Mouse (Mus musculus) left cerebral cortex, postnatal 14 days (tissue): Measurements from ENCODE around the gene Rab31. TPM values are rescaled to one million over a fixed set of nuclear protein-coding genes. Genes with fewer than 3 reads are reported as not detected.

ENCODE experiments used
- DNase-seq, 2 experiments: peaks; one replicate each; pipeline ENCODE4 v3.0.0; 2021 to 2022; ENCODE audit warnings: low spot score in 2 of 2, mixed read lengths in 1 of 2
- intact Hi-C: fragments of 180-260 bp; cut with DNase I; formaldehyde crosslinking; loops from one replicate; pipeline ENCODE4 v1.15.1; 2025
- total RNA-seq, 2 experiments: library from RNA; stranded (reverse); gene quantifications; 2 replicates each; pipeline ENCODE4 v1.2.3; 2021

The Rab31 gene
- total RNA-seq, 2 experiments from 2014 or later: 76.0 to 87.4 TPM

DNA sequence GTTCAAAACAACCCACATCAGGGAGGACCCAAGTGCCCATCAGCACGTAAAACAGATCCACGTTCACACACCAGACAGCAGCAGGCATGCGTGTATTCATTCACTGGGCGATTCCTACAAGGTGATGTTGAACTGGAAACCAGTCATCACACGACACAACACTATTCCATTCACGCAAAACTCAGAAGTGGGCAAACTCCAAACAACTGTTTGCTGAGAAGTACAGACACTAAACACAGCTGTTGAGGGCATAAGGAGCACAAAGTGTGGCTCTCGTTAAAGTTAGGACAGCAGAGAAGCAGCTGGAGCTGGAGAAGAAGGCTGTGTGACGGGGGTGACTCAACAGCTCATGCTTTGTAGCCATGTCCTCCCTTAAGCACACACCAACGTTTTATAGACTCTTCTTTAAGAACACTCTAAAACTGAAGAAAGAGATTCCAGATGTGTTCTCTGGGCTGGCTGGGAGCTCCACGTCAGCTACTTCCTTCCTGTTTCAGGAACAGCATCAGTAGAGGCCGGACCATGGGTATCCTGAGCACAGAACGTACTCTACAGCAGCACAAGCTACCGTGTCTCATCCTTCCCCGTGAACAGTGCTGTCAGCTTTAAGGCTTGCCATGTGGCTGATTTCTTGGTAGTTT, 92.6 kb downstream of the Rab31 start:
- DNase-seq: peak in 1 of 2 experiments; percentile 18
- intact Hi-C loops: loop anchor here (5.0 kb wide), 1 partner anchor 68 kb away; the partner anchor contains the start of gene Vapa

DNA sequence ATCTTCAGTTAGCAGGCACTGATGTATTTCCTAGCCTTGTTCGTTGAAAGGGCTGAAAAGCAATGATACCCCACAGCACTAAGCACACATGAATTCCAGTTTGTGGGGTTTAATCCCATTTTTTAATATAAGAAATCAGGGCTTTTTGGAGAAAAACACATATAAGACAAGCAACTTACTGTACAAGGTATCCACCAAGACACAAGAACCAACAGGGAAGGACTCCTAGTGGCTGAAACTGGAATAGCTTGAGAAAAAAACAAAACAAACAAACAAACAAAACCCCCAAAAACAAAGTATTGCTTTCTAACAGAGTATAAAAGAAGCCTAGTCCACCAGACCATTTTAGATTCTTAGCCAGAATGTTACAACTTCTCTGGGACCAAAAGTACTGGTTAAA, 94.8 kb downstream of the Rab31 start:
- DNase-seq: no peak
- intact Hi-C loops: no loop called here

DNA sequence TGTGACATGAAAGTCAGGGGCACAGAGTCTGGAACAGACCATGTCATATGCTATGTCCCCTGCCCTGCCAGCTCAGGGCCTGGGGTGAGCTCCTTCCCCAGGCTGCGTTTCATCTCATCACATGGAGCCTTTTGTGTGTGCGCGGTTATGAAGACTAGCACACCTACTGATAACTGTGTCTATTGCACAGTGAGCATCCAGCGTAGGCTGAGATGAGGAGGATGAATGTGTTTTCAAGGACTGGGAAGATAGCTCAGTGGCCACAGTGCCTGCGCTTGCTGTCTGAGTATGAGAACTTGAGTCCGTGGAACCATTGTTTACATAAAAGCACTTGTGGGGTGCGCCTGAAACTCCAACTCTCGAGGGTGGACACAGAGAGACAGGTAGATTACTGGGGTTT, 96.0 kb downstream of the Rab31 start:
- no peak for DNase-seq
- intact Hi-C loops: no loop called here

DNA sequence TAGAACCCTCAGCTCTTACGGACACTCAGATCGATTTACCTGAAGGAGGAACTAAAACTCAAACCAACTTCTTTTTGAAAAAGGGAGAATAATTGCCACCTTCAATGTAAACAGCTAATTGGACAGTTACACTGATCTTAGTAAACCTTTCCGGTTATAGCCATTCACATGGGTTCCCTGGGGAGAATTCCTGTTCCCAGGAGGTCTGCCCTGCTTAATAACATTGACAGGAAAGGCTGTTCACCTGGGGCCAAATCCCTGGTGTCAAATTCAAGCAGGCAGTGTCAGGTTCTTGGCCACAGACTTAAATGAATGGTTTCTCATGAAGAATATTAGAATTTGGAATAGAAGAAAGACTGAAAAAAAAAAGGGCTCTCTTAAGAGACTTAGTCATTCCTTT, 96.6 kb downstream of the Rab31 start:
- intact Hi-C loops: no loop called here
- DNase-seq: no peak

- intact Hi-C loops: no loop called here
These were observed 97.8 kb downstream of the Rab31 start for GRCm38 (mm10) chr17:65674710-65675171.

GRCm38 (mm10) chr17:65672926-65673325, 99.6 kb downstream of the Rab31 start:
- no peak for DNase-seq
- intact Hi-C loops: no loop called here

More at GRCm38 (mm10) chr17:65674710-65675171, 97.8 kb downstream of the Rab31 start:
- peak in 1 of 2 experiments; percentile 24 for DNase-seq

- DNase-seq: no peak
- intact Hi-C loops: no loop called here
These were observed 103.5 kb downstream of the Rab31 start for GRCm38 (mm10) chr17:65669061-65669460.

GRCm38 (mm10) chr17:65667792-65668191, 104.8 kb downstream of the Rab31 start:
- intact Hi-C loops: no loop called here
- DNase-seq: no peak

DNA sequence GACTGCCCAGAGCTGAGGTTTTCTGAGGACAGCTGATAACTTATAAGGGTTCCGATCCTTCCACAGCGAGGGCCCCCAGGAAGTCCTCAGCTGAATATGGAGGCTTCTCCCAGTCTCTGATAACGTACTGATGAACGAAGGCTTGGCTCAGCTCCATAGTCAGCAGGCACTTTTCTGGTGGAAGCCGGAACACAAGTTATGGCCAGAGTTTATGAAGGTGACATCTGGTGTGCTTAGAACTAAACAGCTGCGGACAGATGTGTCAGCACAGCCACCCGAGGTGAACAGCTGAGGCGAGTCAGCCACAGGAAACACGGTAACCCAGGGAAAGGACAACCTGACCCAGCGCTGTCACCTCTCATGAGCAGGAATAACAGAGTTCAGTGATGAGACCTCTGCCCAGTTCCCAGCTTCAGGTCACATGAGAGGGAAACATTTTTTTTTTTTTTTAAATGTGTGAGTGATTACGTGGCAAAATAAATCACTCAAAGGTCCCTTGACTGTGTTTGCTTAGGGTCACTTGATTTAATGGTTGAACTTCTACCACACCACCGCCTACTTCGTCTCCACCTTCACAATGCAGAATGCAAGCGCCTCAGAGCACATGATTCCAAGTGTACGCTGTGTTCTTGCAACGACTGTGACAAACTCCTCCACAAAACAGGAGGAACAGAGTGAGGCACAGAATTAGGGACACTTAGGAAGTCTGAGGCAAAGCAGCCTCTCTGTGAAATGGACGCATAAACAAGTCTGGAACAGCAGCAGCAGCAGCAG, 106.0 kb downstream of the Rab31 start:
- DNase-seq: no peak

GRCm38 (mm10) chr17:65665786-65666387, 106.7 kb downstream of the Rab31 start:
- no peak for DNase-seq
- intact Hi-C loops: no loop called here

More for the DNA sequence above, 106.0 kb downstream of the Rab31 start:
- intact Hi-C loops: no loop called here

DNA sequence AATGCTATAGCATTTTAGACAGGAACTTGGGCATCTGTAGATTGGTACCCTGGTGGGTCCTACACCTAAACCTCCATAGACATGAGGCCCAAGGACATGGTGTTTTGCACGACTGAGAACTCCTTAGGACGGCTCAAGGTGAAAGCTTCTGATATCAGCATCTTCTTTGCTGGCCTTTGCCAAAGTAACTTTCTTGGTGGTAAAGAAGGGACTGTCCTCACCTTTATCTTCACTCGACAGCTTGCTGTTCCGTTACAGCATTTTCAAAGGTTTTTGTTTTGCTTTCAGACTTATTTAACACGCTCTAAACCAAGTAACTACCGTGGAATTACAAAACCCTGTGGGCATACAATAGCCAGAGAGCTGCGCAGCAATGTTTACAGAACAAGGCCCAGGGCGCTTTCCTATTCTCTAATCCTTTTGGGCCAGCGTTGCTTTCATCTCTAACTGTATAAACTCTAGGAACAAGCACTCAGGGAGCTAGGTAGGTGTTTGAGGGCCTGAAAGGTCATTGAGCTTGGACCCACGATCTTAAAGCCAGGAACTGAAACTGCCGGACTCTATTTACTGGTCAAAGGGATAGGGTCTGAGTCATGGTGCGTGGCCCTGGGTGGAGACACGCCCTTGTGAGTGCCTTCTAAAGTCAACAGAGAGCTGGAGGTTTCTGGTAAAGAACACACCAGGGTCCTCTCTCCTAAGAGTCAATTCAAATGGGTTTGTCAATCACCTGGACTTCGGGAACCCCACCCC, 109.0 kb downstream of the Rab31 start:
- DNase-seq: no peak
- intact Hi-C loops: no loop called here

DNA sequence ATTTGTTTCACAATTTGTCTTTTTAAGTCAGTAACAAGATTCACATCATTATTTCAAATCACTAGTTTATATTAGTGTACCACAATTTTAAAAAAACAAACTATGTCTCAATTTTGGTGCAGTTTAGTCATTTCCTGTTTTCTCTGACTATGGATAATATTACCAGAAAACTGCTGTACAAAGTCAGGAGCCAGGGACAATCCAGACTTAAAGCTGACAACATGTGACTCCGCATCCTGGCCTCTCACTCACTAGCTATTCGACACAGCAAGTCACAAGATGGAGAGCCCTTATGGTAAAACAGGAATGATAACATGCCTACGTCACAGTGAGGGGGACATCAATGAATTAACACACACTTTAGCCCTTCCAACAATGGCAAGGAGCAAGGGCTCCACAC, 109.9 kb downstream of the Rab31 start:
- intact Hi-C loops: no loop called here
- no peak for DNase-seq

GRCm38 (mm10) chr17:65658416-65658815, 114.1 kb downstream of the Rab31 start:
- no peak for DNase-seq

GRCm38 (mm10) chr17:65657958-65658357, 114.6 kb downstream of the Rab31 start:
- intact Hi-C loops: no loop called here
- no peak for DNase-seq

More at GRCm38 (mm10) chr17:65658416-65658815, 114.1 kb downstream of the Rab31 start:
- intact Hi-C loops: no loop called here

DNA sequence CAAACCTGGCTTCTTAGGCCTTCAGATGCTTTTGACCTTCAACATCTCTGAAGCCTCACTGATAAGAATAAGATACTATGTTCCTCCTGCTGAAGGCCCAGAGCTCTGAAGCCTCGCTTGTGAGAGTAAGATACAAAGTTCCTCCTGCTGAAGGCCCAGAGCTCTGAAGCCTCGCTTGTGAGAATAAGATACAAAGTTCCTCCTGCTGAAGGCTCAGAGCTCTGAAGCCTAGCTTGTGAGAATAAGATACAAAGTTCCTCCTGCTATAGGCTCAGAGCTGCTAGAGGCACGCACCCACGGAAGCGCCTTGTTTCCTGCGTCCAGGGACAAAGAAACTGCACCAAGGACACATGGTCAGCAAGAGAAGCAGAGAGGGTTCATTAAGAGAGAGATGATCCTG, 115.8 kb downstream of the Rab31 start:
- no peak for DNase-seq
- intact Hi-C loops: no loop called here

DNA sequence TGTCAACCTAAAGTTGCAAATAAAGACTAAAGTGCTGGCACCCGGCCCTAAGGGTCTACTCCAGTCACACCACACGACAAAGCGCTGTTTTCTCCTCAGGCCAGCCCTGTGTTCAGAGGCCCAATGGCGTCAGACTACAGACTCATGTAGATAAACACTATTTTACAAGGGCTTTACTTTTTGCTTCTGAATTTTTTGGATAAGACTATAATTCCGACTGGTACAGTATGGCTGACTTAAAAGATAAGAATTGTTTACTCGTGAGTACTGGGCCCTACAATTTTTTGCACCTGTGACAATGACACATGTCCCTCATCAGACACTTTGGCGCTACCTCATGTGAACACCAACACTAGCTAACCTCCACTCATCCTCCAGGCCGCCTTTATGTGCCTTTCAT, 116.5 kb downstream of the Rab31 start:
- no peak for DNase-seq
- intact Hi-C loops: no loop called here

DNA sequence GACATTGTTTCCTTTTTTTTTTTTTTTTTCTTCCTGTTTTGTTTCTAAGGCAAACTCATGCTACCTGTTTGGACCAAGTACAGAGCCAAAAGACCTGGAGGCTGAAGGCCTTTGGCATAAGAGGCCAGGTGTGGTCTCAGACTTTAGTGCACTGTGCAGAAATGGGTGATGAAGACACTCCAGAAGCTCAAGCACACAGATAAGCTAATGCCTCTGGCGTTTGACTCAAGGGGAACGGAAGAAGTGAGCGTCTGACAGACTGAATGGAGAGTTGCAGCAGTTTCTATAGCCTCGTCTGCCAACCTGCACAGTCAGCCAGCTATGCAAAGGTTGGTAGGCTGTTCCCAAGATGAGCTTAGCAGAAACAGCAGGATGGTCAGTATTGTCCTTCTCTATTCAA, 116.9 kb downstream of the Rab31 start:
- DNase-seq: no peak

GRCm38 (mm10) chr17:65650598-65650997, 122.0 kb downstream of the Rab31 start:
- no peak for DNase-seq
- intact Hi-C loops: no loop called here

More for the DNA sequence above, 116.9 kb downstream of the Rab31 start:
- intact Hi-C loops: no loop called here

DNA sequence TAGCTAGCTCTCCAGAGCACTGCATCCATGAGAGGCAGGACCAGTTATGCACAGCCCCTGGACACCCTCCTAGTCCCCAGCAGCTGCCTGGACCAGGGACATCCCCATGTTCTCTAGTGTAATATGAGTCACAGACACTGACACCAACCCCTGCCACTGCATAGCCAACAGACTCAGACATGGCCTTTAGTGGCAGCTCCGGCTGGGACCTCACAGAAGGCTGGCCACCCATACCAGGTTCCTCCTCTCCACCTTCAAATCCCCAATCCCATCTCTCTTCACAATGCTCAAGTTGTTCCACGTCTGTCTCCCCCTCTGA, 123.4 kb downstream of the Rab31 start:
- intact Hi-C loops: no loop called here
- no peak for DNase-seq
